Mouse (Mus musculus): ENCODE results near the gene Scn4a.

The Scn4a gene

DNA sequence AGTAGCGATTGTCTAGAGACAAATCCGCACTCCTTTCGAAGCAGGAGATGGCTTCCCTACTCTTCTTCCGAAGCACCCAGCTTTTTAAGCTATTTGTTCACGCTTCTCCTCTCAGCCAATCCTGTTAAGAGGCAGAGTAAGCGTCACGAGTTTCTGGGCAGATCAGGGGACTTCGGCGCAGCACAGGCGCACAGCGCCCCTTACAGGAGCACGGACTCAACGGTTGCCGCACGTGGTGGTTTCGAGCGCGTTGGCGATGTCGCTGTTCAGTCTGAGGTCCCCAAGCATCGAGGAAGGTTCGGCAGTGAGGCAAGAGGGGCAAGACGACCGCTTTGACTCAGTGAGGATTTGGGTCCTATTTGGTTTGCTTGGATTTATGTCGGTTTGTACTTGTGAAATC, 76.6 kb downstream of the Scn4a start, which contains the start of gene Tcam1:
Gene Tcam1, plus strand, starts transcription at position 219 of the 400 bp plus-strand sequence.
- ATAC-seq (ENCODE audit: insufficient number of reproducible peaks, low FRiP score, low TSS enrichment): peak; percentile 50

DNA sequence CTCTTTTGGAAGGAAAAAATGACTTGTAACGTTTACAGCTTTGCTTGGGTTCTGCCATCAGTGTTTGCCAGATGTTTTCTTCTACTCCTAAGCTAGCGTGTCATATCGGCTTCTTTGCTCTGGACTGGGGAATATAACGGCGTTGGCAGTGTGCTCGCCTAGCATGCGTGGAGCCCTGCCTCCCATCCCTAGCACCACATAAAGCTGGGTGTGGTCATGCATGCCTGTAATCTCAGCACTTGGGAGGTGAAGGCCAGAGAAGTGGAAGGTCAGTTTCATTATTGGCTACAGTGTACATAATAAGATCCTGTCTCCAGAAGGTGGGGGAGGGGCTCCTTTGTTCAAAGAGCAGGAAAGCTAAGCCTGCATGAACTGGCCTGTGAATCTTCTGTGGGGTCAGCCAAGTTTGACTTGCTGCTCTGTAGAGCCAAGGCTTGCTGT, 78.1 kb downstream of the Scn4a start:
- no peak for ATAC-seq (ENCODE audit: insufficient number of reproducible peaks, low FRiP score, low TSS enrichment)

DNA sequence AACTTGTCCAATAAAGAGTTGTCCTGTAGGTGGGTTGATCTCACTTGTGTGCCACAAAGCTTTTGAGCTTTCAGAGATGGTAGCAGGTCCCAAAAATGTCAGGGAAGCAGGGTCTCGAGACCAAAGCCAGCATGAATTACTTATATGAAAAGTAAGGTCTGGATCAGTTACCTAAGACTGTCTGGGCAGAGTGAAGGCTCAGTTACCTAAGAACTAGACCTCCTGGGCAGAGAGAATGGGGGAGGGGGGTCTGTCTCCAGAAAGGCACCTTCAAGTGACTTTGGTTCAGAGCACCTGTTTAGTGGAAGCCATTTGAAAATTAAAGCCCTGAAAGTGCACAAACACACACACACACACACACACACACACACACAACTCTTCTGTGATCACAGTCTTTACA, 78.7 kb downstream of the Scn4a start:
- no peak for ATAC-seq (ENCODE audit: insufficient number of reproducible peaks, low FRiP score, low TSS enrichment)

DNA sequence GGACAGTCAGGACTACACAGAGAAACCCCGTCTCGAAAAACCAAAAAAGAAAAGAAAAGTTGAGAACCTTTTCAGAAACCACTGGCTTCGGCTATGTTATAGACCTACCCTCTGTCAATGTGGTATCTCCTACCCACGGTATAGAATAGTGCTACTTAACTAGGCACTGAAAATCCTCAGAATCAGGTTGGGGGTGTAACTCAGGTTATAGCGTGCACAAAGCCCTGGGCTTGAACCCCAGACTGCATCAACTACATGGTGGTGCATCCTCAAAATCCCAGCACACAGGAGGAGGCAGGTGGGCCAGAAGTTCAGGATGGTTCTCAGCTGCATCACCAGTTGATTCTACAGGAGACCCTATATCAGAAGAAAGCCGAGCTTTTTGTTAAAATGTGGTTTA, 79.3 kb downstream of the Scn4a start:
- no peak for ATAC-seq (ENCODE audit: insufficient number of reproducible peaks, low FRiP score, low TSS enrichment)

DNA sequence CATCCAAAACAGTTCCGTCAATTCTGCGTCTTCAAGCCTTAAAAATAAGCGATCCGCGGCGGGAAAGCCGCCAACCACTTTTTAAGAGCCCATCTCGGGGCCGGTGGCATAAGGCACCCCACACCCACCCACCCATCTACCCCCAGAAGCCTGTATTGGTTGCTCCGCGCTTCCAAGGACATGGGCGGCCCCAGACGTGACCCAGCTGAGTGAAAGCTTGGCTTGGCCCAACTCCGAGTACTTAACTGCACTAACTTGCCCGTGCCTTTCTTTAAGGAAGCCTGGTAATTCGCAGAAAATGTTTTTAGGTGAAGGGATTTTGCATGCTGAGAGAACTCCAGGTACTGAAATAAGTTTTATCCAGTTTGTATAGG, 79.8 kb downstream of the Scn4a start:
- no peak for ATAC-seq (ENCODE audit: insufficient number of reproducible peaks, low FRiP score, low TSS enrichment)

DNA sequence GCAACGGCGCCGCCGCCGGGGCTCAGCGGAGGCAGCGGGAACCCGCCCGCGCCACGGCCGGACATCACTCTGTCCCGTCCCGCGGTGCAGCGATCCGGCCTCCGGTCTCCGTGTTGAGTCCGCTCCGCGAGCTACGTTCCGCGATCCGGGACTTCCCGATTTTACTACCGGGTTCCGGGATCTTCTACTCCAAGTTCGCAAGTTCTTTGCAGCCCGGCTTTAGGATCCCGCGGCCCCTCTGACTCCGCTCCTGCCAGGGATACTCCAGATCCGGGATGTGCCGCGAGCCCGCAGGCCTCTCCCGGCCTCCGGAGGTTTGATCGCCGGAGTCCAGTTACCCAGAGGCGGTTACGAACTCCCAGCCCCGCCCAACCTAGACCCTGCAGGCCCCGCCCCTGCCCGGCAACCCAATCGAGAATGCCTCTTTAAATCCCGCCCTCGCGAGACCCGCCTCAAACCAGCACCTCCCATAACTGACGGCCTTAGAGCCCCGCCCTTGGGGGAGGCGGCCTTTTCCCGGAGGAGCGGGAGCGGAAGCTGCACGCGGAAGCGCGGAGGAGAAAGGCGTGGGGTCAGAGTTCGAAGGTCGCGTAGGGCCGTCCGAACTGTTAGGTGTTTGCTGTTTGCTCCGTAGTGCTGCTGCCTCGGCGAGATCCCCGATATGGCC, 80.3 kb downstream of the Scn4a start, which contains the start of gene Smarcd2:
Gene Smarcd2, minus strand, starts transcription at position 329 of the 667 bp plus-strand sequence.
- ATAC-seq (ENCODE audit: insufficient number of reproducible peaks, low FRiP score, low TSS enrichment): peak; percentile 67

DNA sequence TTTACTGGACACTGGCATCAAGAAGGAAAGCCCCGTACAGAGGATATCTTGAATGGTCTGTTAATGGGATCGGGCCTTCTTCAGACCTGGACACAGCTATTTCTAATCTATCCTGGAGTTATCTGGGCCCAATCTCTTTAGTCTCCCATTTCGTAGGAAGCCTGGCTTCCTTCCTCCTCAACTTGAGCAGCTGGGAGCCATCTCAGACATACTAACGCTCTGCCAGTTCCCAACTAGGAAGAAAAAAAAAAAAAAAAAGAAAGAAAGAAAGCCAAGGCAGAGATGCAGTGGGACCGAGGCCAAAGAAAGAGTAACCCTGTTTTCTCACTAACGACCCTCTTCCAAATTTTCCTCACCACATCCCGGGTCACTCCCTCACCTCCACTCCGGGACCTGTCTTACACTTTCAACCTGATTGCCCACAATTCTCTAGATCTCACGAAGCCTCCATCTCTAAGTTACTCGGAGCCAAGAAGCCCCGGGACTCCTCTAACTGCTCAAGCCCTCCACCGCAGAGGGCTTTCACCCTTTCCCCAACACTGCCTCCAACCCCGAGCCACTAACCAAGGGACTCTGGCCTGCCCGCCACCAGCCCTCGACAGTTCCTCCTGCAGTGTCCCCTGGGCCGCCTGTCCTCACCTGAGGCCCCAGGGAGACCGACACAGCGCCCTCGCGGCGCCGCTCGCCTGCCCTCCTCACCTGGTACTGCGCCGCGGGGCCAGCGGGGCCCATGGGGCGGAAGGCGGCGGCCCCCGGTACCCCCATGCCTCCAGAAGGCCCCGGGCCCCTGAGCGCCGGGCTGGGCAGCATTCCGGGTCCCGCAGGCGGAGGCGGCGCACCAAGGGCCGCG, 81.1 kb downstream of the Scn4a start:
- ATAC-seq (ENCODE audit: insufficient number of reproducible peaks, low FRiP score, low TSS enrichment): no peak

DNA sequence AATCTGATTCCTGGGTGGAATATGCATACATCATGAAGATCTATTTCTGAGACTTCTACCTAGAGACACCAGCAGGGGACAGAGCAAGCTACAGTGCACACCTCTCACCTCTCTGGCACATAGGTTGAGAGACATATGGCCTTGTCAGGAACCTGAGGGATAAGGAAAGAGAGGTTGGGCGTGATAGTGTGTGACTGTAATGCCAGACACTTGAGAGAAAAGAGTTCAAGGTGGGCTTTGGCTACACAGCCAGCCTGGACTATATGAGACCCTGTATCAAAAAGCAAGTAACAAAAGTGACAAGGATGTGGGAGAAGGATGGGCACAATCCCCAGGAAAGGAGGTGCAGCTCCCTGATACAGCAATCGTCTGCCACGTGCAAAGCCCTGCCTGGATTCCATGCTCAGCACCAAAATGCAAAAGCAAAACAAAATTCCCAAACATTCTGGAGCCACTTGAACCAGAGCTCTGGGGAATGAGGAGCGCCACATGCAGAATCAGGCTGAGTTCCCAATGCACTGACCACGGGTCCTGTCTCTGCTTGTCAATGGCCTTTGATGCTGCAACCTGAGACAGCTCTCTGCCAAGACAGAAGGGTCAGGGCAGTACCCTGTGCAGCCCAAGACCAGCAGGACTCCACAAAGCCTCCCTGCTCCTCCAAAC, 81.8 kb downstream of the Scn4a start:
- no peak for ATAC-seq (ENCODE audit: insufficient number of reproducible peaks, low FRiP score, low TSS enrichment)

DNA sequence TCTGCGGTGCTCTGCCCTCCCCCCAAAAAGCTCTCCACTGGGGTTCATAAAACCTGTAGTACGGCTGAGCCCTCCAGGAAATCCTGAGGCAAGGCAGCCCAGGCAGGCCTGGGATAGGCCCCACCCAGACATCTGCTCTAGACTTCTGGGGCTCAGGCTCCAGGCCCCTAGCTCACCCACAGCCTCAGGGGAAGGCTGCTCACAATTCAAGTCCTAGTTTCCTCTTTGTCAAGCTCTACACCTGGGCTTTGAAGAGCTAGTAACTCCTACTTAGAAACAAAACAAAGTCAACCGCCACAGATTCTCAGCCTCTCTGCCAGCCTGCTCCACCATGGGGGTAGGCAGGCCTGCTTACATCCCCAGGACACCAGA, 84.0 kb downstream of the Scn4a start:
- ATAC-seq (ENCODE audit: insufficient number of reproducible peaks, low FRiP score, low TSS enrichment): no peak

Measured in cerebellum, adult (tissue).